Mouse (Mus musculus) gastrocnemius, adult 2 months (tissue): ENCODE data around the gene Fli1. TPM values are rescaled to one million over a fixed set of nuclear protein-coding genes. Genes with fewer than 3 reads are reported as not detected.

Source experiments
- DNase-seq: peaks from one replicate; pipeline ENCODE4 v3.0.0; 2022
- H3K27ac ChIP-seq: fragments of 200-600 bp; 2 replicates; pipeline ENCODE4 v1.8.1; 2022; ENCODE audit warnings: mild to moderate bottlenecking
- H3K4me3 ChIP-seq: fragments of 200-600 bp; 2 replicates; pipeline ENCODE4 v1.8.1; 2022; ENCODE audit warnings: mild to moderate bottlenecking, moderate library complexity
- CTCF ChIP-seq: fragments of 200-600 bp; IDR thresholded peaks from 2 replicates; pipeline ENCODE4 v1.8.1; 2022; ENCODE audit warnings: antibody characterized with exemption, mild to moderate bottlenecking, moderate library complexity
- intact Hi-C: fragments of 180-260 bp; cut with DNase I; formaldehyde crosslinking; loops from one replicate; pipeline ENCODE4 v1.15.1; 2025
- total RNA-seq, 2 experiments: library from RNA; stranded (reverse); gene quantifications; 2 replicates each; pipeline ENCODE4 v1.2.3; 2021

The Fli1 gene
- total RNA-seq, 2 experiments from 2014 or later: 7.9 to 8.5 TPM

DNA sequence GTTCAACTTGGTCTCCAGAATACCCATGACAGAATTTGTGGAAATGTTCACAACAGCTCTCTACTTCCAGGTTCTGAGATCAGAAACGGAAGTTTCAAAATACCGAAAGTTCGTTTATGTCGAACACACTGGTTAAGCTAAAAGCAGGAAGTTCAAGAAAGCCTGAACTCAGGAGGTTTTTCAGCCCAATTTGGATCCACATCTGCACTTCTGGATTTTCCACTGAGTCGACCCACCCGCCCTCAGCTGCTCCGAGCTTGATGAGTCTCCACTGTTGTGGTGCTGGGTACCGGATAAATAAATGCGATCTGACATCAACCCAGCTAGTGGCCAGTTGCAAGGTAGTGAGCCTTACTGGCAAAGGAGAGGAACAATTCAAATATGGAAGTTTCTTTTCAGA is 26.0 kb downstream of the Fli1 start:
- TF ChIP-seq CTCF: no peak

DNA sequence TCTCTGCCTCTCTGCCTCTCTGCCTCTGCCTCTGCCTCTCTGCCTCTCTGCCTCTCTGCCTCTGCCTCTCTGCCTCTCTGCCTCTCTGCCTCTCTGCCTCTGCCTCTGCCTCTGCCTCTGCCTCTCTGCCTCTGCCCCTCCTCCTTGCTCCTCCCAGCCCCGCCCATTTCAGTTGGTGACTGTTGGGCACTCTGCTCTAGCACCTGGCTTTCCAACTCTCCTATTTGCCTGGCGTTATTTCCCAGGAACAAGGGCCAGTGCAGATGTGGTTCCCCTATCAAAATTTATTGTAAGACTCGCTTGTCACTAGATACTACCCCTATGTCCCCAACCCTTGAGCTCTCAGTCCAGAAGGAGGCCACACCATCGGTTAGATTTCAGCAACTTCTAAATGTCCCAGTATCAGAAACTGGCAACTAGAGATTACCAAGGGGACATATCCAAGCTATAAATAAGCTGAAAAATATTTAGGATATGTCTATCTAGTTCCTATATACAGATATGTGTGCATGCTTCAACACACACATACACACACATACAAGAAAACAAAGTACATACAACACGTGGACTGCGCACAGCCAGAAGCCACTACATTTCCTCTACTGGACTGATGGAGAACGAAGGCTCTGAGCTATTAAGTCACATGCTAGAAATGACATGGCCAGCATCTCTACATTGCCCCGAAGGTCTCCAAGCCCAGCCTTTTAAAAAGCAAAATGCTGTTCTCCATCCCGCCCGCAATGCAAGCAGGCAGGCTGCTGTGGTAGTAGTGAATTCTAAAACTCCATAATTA is 26.6 kb downstream of the Fli1 start:
- H3K4me3 ChIP-seq: peak overlapping the region; percentile 38
- DNase-seq: peak; percentile 59
- no peak for TF ChIP-seq CTCF
- intact Hi-C loops: loop anchor here (2.0 kb wide), 1 partner anchor 25 kb away; no protein-coding TSS in a partner anchor
- H3K27ac ChIP-seq: peak overlapping the region; percentile 83

More for the DNA sequence above, 26.0 kb downstream of the Fli1 start:
- Histone ChIP-seq H3K27ac (peak overlapping the region; percentile 83), H3K4me3 (peak overlapping the region; percentile 38)
- no peak for DNase-seq
- intact Hi-C loops: loop anchor here (2.0 kb wide), 1 partner anchor 24 kb away; no protein-coding TSS in a partner anchor

DNA sequence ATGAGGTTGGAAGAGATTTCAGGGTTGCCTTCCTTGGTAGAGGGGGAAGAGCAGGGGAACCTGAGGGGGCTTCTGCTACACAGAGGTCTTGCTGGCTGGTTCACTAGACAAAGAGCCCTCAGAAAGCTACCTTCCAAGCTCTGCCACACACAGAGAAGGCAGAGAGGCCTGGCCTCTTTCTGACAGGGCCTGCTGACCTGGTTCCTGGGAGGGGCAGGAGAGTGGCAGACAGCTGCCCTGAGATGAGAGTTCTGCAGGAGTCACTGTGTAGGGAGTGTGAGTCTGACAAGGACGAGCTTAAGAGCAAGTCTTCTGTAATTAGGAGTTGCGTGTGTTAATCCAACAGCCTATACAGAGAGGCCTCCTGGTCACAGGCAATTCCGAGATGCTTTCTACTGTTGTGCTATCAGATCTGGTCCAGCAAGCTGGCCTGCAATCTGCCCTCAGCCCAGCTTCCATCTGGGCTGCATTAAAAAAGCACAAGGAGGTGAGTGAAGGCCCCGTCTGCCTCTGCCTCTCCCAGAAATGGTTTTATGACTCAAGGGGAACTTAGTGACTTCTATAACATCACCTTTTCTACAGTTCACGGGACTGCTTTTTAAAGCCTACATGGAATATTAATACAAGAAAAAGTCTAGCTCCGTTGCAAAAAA is 28.1 kb downstream of the Fli1 start:
- DNase-seq: no peak
- intact Hi-C loops: no loop called here
- H3K4me3 ChIP-seq: peak overlapping the region; percentile 17
- H3K27ac ChIP-seq: peak overlapping the region; percentile 73
- TF ChIP-seq CTCF: no peak

DNA sequence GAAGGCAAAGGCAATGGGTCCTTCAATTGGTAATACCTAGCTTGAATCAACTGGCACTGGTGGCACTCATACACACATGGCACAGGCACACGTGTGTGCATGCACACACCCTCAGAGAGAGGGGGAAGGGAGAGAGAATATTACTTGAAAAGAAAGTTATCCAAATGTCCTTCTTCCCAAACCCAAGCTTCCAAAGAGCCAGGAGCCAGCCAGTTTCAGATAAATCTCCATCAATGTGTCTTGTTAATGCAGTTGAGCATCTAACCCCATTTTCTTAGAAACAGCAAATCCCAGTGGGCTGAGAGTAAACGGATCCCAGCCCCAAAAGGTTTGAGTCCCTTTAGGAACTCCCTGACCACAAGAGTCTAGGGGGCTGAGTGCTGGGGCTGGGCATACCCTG is 29.2 kb downstream of the Fli1 start:
- Histone ChIP-seq H3K4me3 (no peak overlapping the region), H3K27ac (peak overlapping the region; percentile 73)
- no peak for TF ChIP-seq CTCF
- intact Hi-C loops: no loop called here
- DNase-seq: no peak

- no peak for DNase-seq
- TF ChIP-seq CTCF: no peak
- intact Hi-C loops: no loop called here
- no peak overlapping the region for H3K4me3 ChIP-seq
- peak overlapping the region; percentile 56 for H3K27ac ChIP-seq
Measured at GRCm38 (mm10) chr9:32510454-32511263, 32.0 kb downstream of the Fli1 start.

DNA sequence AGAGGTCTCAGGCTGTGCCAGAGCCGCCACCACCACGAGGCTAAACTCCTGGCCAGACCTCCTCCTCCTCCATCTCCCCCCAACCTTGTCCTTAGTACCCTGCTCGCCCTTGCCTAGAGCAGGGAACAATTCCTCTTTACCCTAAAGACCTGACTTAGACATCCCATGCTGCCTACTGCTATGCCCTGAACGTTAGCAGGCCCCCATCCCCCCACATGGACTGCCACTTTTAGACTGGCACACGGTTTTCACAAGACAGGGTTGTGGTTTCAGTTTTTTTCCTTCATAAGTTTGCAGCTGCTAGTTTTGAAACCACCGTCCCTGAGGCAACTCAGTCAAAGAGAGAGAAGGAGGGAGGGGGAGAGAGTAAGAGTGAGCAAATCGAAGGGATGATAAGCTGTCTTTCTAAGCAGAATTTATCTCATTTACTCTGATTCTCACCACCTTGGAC is 32.9 kb downstream of the Fli1 start:
- TF ChIP-seq CTCF: no peak
- Histone ChIP-seq H3K27ac (peak overlapping the region; percentile 65), H3K4me3 (no peak overlapping the region)
- intact Hi-C loops: loop anchor here (5.0 kb wide), 1 partner anchor 33 kb away; the partner anchor contains the start of gene Fli1
- DNase-seq: no peak

DNA sequence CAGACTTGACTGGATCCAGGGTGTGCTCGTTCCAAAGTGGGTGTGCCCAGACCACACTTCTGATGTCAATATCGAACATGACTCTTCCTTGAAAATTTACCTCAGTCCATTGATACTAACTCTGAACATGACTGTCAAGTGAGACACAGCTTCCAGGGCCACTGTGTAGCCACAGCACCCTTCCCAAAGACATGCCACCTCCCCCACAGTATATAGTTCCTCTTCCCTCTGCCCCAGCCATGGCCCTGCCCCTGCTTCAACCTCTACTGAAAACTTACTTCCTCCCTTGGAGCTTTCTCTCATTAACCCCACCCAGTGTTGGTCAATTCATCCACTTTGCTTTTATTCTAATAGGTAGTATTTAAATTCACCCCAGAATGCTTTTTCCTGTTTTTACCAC is 34.0 kb downstream of the Fli1 start:
- Histone ChIP-seq H3K4me3 (peak overlapping the region; percentile 51), H3K27ac (peak overlapping the region; percentile 87)
- TF ChIP-seq CTCF: no peak
- peak; percentile 39 for DNase-seq
- intact Hi-C loops: loop anchor here (5.0 kb wide), 1 partner anchor 34 kb away; the partner anchor contains the start of gene Fli1

DNA sequence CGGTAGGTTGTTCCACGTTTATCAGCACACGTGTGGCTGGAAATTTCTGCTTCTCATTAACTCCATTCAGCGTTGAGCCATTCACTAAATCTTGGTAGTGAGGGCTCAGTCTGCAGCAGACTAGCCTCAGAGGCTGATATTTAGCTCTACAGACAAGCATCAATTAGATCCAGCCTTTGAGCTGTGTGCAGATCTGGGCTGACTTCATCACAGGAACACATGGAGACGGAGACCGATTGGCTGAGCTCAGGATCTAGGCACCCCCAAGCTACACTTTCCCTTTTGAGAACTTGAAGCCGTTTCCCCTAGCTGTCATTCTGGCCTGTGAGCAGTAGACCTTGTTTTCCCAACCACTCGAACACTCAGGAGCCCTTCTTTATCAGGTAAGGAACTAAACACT is 34.5 kb downstream of the Fli1 start:
- Histone ChIP-seq H3K4me3 (peak overlapping the region; percentile 51), H3K27ac (peak overlapping the region; percentile 87)
- no peak for TF ChIP-seq CTCF
- no peak for DNase-seq
- intact Hi-C loops: loop anchor here (5.0 kb wide), 1 partner anchor 34 kb away; the partner anchor contains the start of gene Fli1

- H3K27ac ChIP-seq: peak overlapping the region; percentile 87
- intact Hi-C loops: loop anchor here (5.0 kb wide), 1 partner anchor 35 kb away; the partner anchor contains the start of gene Fli1
Measured at GRCm38 (mm10) chr9:32506866-32507861, 35.5 kb downstream of the Fli1 start.

GRCm38 (mm10) chr9:32506161-32506560 is 36.5 kb downstream of the Fli1 start:
- DNase-seq: no peak
- Histone ChIP-seq H3K27ac (peak overlapping the region; percentile 87), H3K4me3 (peak overlapping the region; percentile 51)
- TF ChIP-seq CTCF: no peak
- intact Hi-C loops: loop anchor here (5.0 kb wide), 1 partner anchor 36 kb away; the partner anchor contains the start of gene Fli1

More at GRCm38 (mm10) chr9:32506866-32507861, 35.5 kb downstream of the Fli1 start:
- DNase-seq: no peak
- peak overlapping the region; percentile 51 for H3K4me3 ChIP-seq
- TF ChIP-seq CTCF: no peak
